Mouse (Mus musculus): ENCODE results near the gene Sema5a.

Gene Sema5a

GRCm38 (mm10) chr15:32254806-32255205 is 10.2 kb downstream of the Sema5a start:
- no peak for DNase-seq (ENCODE audit: low read depth)

GRCm38 (mm10) chr15:32257340-32257739 is 12.7 kb downstream of the Sema5a start:
- DNase-seq (ENCODE audit: low read depth) = no peak

GRCm38 (mm10) chr15:32257886-32258319 is 13.3 kb downstream of the Sema5a start:
- peak; percentile 21 for DNase-seq (ENCODE audit: low read depth)

GRCm38 (mm10) chr15:32259362-32260096 is 14.9 kb downstream of the Sema5a start:
- no peak for DNase-seq (ENCODE audit: low read depth)

- DNase-seq (ENCODE audit: low read depth) = no peak
These were observed 16.3 kb downstream of the Sema5a start for GRCm38 (mm10) chr15:32260942-32261341.

GRCm38 (mm10) chr15:32263651-32264050 is 19.0 kb downstream of the Sema5a start:
- no peak for DNase-seq (ENCODE audit: low read depth)

- no peak for DNase-seq (ENCODE audit: low read depth)
These were observed 20.3 kb downstream of the Sema5a start for GRCm38 (mm10) chr15:32264822-32265377.

GRCm38 (mm10) chr15:32265378-32265934 is 20.8 kb downstream of the Sema5a start:
- DNase-seq (ENCODE audit: low read depth) = no peak

GRCm38 (mm10) chr15:32266122-32266820 is 21.7 kb downstream of the Sema5a start:
- no peak for DNase-seq (ENCODE audit: low read depth)

- DNase-seq (ENCODE audit: low read depth) = no peak
These were observed 25.5 kb downstream of the Sema5a start for GRCm38 (mm10) chr15:32270106-32270505.

- DNase-seq (ENCODE audit: low read depth) = peak; percentile 63
These were observed 29.3 kb downstream of the Sema5a start for GRCm38 (mm10) chr15:32273925-32274324.

- no peak for DNase-seq (ENCODE audit: low read depth)
These were observed 30.4 kb downstream of the Sema5a start for GRCm38 (mm10) chr15:32275020-32275419.

- DNase-seq (ENCODE audit: low read depth) = no peak
These were observed 34.0 kb downstream of the Sema5a start for GRCm38 (mm10) chr15:32278600-32278999.

GRCm38 (mm10) chr15:32281374-32281773 is 36.8 kb downstream of the Sema5a start:
- DNase-seq (ENCODE audit: low read depth) = peak; percentile 46

GRCm38 (mm10) chr15:32284688-32285087 is 40.1 kb downstream of the Sema5a start:
- no peak for DNase-seq (ENCODE audit: low read depth)

GRCm38 (mm10) chr15:32286296-32286695 is 41.7 kb downstream of the Sema5a start:
- DNase-seq (ENCODE audit: low read depth) = no peak

- no peak for DNase-seq (ENCODE audit: low read depth)
These were observed 43.9 kb downstream of the Sema5a start for GRCm38 (mm10) chr15:32288480-32288879.

GRCm38 (mm10) chr15:32291000-32291399 is 46.4 kb downstream of the Sema5a start:
- DNase-seq (ENCODE audit: low read depth) = no peak

GRCm38 (mm10) chr15:32296523-32296922 is 51.9 kb downstream of the Sema5a start:
- DNase-seq (ENCODE audit: low read depth) = no peak

- DNase-seq (ENCODE audit: low read depth) = peak; percentile 60
These were observed 52.7 kb downstream of the Sema5a start for GRCm38 (mm10) chr15:32297266-32297665.

GRCm38 (mm10) chr15:32298525-32298924 is 53.9 kb downstream of the Sema5a start:
- no peak for DNase-seq (ENCODE audit: low read depth)

- no peak for DNase-seq (ENCODE audit: low read depth)
These were observed 56.4 kb downstream of the Sema5a start for GRCm38 (mm10) chr15:32300991-32301390.
